Mouse (Mus musculus): Measurements from ENCODE around the gene Bcl11a. TPM values are rescaled to one million over a fixed set of nuclear protein-coding genes. Genes with fewer than 3 reads are reported as not detected.

The Bcl11a gene
- polyA plus RNA-seq, 1 experiment = 89.4 TPM

DNA sequence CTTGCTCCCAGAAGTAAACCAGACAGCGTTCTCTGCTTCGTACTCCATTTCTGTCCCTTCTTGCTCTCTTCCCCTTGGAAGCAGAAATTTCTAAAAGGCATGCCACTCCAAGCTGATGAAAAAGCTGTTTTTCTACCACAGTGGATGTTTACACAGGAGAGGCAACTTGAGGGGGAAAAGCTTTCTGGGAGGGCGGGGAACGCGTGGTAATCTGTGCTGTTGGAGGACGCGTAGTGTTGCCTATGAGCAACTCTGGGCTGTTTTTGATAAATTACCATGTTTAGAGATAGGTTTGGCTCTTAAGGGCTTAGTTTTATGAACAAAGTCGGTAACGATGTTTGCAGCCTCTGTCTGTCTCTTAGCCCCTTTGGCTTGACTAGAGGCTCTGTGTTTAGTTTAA lies 17.4 kb downstream of the Bcl11a start:
- H3K4me1 ChIP-seq (ENCODE audit: control insufficient read depth, insufficient read depth, low read length) = peaks cover 30% of the 10 kb centered on the region
- TF ChIP-seq CTCF (IDR thresholded peaks at IDR 0.05; ENCODE audit: insufficient read depth, low read depth, low read length) = no peak
- TF ChIP-seq POLR2A (IDR thresholded peaks at IDR 0.05; ENCODE audit: insufficient read depth, low read depth, low read length) = no peak
- H3K4me3 ChIP-seq (ENCODE audit: insufficient read depth, low read depth, low read length) = peak overlapping the region; percentile 32
- WGBS = 20% methylated on average over 9 of the region's 9 CpGs
- peak overlapping the region; percentile 91 for H3K27ac ChIP-seq (ENCODE audit: insufficient read depth, low read depth, low read length)

DNA sequence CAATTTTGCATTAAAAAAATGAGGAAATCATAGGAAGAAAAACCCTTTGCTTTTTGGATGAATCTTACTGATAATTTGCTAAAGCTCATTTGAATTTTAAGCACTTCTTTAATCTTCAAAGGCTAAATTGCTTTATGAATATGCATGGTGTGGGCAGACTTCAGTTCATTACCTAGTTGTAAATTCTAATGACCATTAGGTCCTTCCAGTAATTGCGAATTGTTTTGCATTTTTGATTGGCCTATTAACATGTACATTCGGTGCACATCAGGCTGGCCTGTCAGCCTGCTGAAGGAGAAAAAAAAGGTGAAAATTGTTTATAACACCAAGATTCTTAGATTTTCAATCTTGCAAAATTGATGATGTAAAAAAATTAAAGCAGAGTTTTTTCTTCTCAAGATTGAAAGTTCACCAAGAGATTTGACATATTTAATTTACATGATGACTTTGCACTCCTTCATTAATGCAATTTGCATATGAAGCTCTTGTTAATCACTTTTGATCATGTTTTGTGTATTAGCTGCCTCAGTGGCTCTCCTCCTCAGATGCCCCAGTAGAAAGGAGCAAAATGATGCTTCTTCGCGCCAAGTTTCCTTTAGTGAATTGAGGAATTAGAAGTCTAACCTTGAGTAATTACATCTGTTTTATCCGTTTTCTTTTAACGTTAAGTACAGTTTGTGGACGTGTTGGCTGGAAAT lies 17.9 kb downstream of the Bcl11a start:
- no peak for TF ChIP-seq POLR2A (IDR thresholded peaks at IDR 0.05; ENCODE audit: insufficient read depth, low read depth, low read length)
- no peak for TF ChIP-seq CTCF (IDR thresholded peaks at IDR 0.05; ENCODE audit: insufficient read depth, low read depth, low read length)
- peak overlapping the region; percentile 91 for H3K27ac ChIP-seq (ENCODE audit: insufficient read depth, low read depth, low read length)
- H3K4me3 ChIP-seq (ENCODE audit: insufficient read depth, low read depth, low read length) = no peak overlapping the region
- H3K4me1 ChIP-seq (ENCODE audit: control insufficient read depth, insufficient read depth, low read length) = peaks cover 35% of the 10 kb centered on the region
- 30% methylated on average over 7 of the region's 7 CpGs for WGBS

DNA sequence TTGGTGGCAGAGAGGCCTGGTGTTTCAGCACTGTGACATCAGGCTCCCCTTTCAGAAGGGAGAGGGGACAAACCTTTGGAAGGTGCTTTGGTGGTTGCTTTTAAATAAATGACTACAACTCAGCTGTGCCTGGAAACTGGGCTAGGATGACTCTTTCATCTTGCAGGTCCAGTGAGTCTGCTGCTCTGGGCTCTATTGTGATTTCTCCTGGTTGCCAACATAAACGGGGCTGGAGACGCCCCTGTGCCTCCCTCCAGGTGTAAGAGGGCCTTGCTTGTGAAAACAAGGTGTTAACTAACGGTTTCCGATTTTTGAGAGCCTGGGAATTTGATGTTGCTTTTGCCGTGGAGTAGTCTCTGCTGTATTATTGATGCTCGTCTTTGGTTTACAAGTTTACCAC lies 18.6 kb downstream of the Bcl11a start:
- no peak for TF ChIP-seq CTCF (IDR thresholded peaks at IDR 0.05; ENCODE audit: insufficient read depth, low read depth, low read length)
- TF ChIP-seq POLR2A (IDR thresholded peaks at IDR 0.05; ENCODE audit: insufficient read depth, low read depth, low read length) = no peak
- WGBS = 30% methylated on average over 6 of the region's 6 CpGs
- peaks cover 38% of the 10 kb centered on the region for H3K4me1 ChIP-seq (ENCODE audit: control insufficient read depth, insufficient read depth, low read length)
- peak overlapping the region; percentile 77 for H3K27ac ChIP-seq (ENCODE audit: insufficient read depth, low read depth, low read length)
- H3K4me3 ChIP-seq (ENCODE audit: insufficient read depth, low read depth, low read length) = peak overlapping the region; percentile 16; the same call in 1 of the 2 replicates

- whole genome bisulfite sequencing = 29% methylated on average over 6 of the region's 6 CpGs
- Histone ChIP-seq H3K4me1 (ENCODE audit: control insufficient read depth, insufficient read depth, low read length) (peaks cover 40% of the 10 kb centered on the region), H3K4me3 (ENCODE audit: insufficient read depth, low read depth, low read length) (no peak overlapping the region), H3K27ac (ENCODE audit: insufficient read depth, low read depth, low read length) (peak overlapping the region; percentile 49; the same call in 1 of the 2 replicates)
- TF ChIP-seq CTCF (IDR thresholded peaks at IDR 0.05; ENCODE audit: insufficient read depth, low read depth, low read length) (no peak), POLR2A (IDR thresholded peaks at IDR 0.05; ENCODE audit: insufficient read depth, low read depth, low read length) (no peak)
Observed at GRCm38 (mm10) chr11:24097026-24097425, 19.2 kb downstream of the Bcl11a start.

- WGBS = 36% methylated on average over 5 of the region's 5 CpGs
- Histone ChIP-seq H3K4me3 (ENCODE audit: insufficient read depth, low read depth, low read length) (no peak overlapping the region), H3K27ac (ENCODE audit: insufficient read depth, low read depth, low read length) (peak overlapping the region; percentile 58), H3K4me1 (ENCODE audit: control insufficient read depth, insufficient read depth, low read length) (peaks cover 37% of the 10 kb centered on the region)
- TF ChIP-seq POLR2A (IDR thresholded peaks at IDR 0.05; ENCODE audit: insufficient read depth, low read depth, low read length) (no peak), CTCF (IDR thresholded peaks at IDR 0.05; ENCODE audit: insufficient read depth, low read depth, low read length) (no peak)
Observed at GRCm38 (mm10) chr11:24098069-24098468, 20.2 kb downstream of the Bcl11a start.

GRCm38 (mm10) chr11:24098662-24099061 lies 20.8 kb downstream of the Bcl11a start:
- H3K27ac ChIP-seq (ENCODE audit: insufficient read depth, low read depth, low read length) = peak overlapping the region; percentile 5; the same call in 1 of the 2 replicates
- no peak overlapping the region for H3K4me3 ChIP-seq (ENCODE audit: insufficient read depth, low read depth, low read length)
- TF ChIP-seq CTCF (IDR thresholded peaks at IDR 0.05; ENCODE audit: insufficient read depth, low read depth, low read length) = no peak
- no peak for TF ChIP-seq POLR2A (IDR thresholded peaks at IDR 0.05; ENCODE audit: insufficient read depth, low read depth, low read length)
- H3K4me1 ChIP-seq (ENCODE audit: control insufficient read depth, insufficient read depth, low read length) = peaks cover 41% of the 10 kb centered on the region
- 30% methylated on average over 3 of the region's 3 CpGs for WGBS

GRCm38 (mm10) chr11:24099215-24099614 lies 21.4 kb downstream of the Bcl11a start:
- H3K27ac ChIP-seq (ENCODE audit: insufficient read depth, low read depth, low read length) = peak overlapping the region; percentile 5; the same call in 1 of the 2 replicates
- WGBS = 38% methylated on average over 10 of the region's 10 CpGs
- no peak overlapping the region for H3K4me3 ChIP-seq (ENCODE audit: insufficient read depth, low read depth, low read length)
- TF ChIP-seq POLR2A (IDR thresholded peaks at IDR 0.05; ENCODE audit: insufficient read depth, low read depth, low read length) = no peak
- no peak for TF ChIP-seq CTCF (IDR thresholded peaks at IDR 0.05; ENCODE audit: insufficient read depth, low read depth, low read length)
- H3K4me1 ChIP-seq (ENCODE audit: control insufficient read depth, insufficient read depth, low read length) = peaks cover 39% of the 10 kb centered on the region

DNA sequence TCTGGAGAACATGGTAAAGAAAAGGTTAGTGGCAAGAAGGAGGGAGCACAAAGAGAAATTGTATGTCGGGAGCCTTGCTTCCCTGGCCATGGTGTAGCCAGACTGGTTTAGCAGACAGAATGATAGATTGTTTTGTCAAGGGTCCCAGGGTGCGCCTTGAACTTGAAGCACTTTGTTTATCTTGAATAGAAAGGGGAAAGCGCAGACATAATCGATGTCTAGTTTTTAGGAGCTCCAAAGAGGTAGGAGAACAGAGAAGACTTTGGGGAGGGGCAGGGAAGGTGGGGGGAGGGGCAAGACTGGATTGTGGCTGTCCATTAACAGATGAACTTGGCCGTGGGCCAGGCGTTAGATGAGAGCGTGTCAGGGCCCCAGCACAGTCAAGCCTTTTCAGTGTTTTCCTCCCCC lies 22.0 kb downstream of the Bcl11a start:
- 24% methylated on average over 7 of the region's 7 CpGs for WGBS
- Histone ChIP-seq H3K27ac (ENCODE audit: insufficient read depth, low read depth, low read length) (peak overlapping the region; percentile 53; the same call in 1 of the 2 replicates), H3K4me3 (ENCODE audit: insufficient read depth, low read depth, low read length) (no peak overlapping the region), H3K4me1 (ENCODE audit: control insufficient read depth, insufficient read depth, low read length) (peaks cover 39% of the 10 kb centered on the region)
- no peak for TF ChIP-seq POLR2A (IDR thresholded peaks at IDR 0.05; ENCODE audit: insufficient read depth, low read depth, low read length)
- TF ChIP-seq CTCF (IDR thresholded peaks at IDR 0.05; ENCODE audit: insufficient read depth, low read depth, low read length) = no peak

GRCm38 (mm10) chr11:24100449-24101070 lies 22.7 kb downstream of the Bcl11a start:
- WGBS = 43% methylated on average over 4 of the region's 4 CpGs
- Histone ChIP-seq H3K27ac (ENCODE audit: insufficient read depth, low read depth, low read length) (no peak overlapping the region), H3K4me1 (ENCODE audit: control insufficient read depth, insufficient read depth, low read length) (peaks cover 35% of the 10 kb centered on the region), H3K4me3 (ENCODE audit: insufficient read depth, low read depth, low read length) (no peak overlapping the region)
- TF ChIP-seq CTCF (IDR thresholded peaks at IDR 0.05; ENCODE audit: insufficient read depth, low read depth, low read length) (no peak), POLR2A (IDR thresholded peaks at IDR 0.05; ENCODE audit: insufficient read depth, low read depth, low read length) (no peak)
